Mouse (Mus musculus) hindbrain, embryonic 13.5 days (tissue): ENCODE results near the gene Adgb. TPM values are rescaled to one million over a fixed set of nuclear protein-coding genes. Genes with fewer than 3 reads are reported as not detected.
"Not testable (repeated sequence)": the region's sequence is repeated elsewhere in the genome, so short reads cannot be mapped to it uniquely, and the experiment has no call there.

Experiments used
- ATAC-seq: fragments of 200-750 bp; cut with Nextera tagmentation; 2 replicates; pipeline ENCODE4 v1.8.0; 2017; ENCODE audit warnings: moderate TSS enrichment; ENCODE audit not compliant: low FRiP score
- H3K27ac ChIP-seq: fragments of 300-500 bp; sonication (generic); 2 replicates; pipeline ENCODE4 v1.5.1; 2015; ENCODE audit warnings: inconsistent platforms, mild to moderate bottlenecking, moderate library complexity
- H3K27me3 ChIP-seq: fragments of 300-500 bp; sonication (generic); 2 replicates; pipeline ENCODE4 v1.6.1; 2015; ENCODE audit warnings: mild to moderate bottlenecking, inconsistent platforms
- H3K36me3 ChIP-seq: fragments of 300-500 bp; sonication (generic); 2 replicates; pipeline ENCODE4 v1.6.1; 2015; ENCODE audit warnings: mild to moderate bottlenecking, inconsistent platforms
- H3K4me1 ChIP-seq: fragments of 300-500 bp; sonication (generic); replicated peaks from 2 replicates; pipeline ENCODE4 v1.6.1; 2015; ENCODE audit warnings: inconsistent platforms
- H3K4me2 ChIP-seq: fragments of 300-500 bp; sonication (generic); 2 replicates; pipeline ENCODE4 v1.6.1; 2015; ENCODE audit warnings: inconsistent platforms, mild to moderate bottlenecking, moderate library complexity
- H3K4me3 ChIP-seq: fragments of 300-500 bp; sonication (generic); 2 replicates; pipeline ENCODE4 v1.5.1; 2015; ENCODE audit warnings: mild to moderate bottlenecking, inconsistent platforms
- H3K9ac ChIP-seq: fragments of 300-500 bp; sonication (generic); 2 replicates; pipeline ENCODE4 v1.6.1; 2015; ENCODE audit warnings: mild to moderate bottlenecking, inconsistent platforms
- H3K9me3 ChIP-seq: fragments of 300-500 bp; sonication (generic); 2 replicates; pipeline ENCODE4 v1.6.1; 2016; ENCODE audit warnings: inconsistent platforms
- WGBS: fragments of 180-500 bp; shearing (Covaris S2); methylation state at CpG from one replicate; pipeline ENCODE4 v1.1.7; 2015; 5-methylcytosine and 5-hydroxymethylcytosine counted together
- polyA plus RNA-seq: library from polyadenylated mRNA; unstranded; fragments of >200 nt; fragmentation: Nextera tagmentation; extraction: Ambion mirVana; gene quantifications from 2 replicates; pipeline ENCODE4 v1.2.1, GENCODE M21; 2015

Adgb gene
- 0.19 and 0.22 TPM in 2 replicates for polyA plus RNA-seq

DNA sequence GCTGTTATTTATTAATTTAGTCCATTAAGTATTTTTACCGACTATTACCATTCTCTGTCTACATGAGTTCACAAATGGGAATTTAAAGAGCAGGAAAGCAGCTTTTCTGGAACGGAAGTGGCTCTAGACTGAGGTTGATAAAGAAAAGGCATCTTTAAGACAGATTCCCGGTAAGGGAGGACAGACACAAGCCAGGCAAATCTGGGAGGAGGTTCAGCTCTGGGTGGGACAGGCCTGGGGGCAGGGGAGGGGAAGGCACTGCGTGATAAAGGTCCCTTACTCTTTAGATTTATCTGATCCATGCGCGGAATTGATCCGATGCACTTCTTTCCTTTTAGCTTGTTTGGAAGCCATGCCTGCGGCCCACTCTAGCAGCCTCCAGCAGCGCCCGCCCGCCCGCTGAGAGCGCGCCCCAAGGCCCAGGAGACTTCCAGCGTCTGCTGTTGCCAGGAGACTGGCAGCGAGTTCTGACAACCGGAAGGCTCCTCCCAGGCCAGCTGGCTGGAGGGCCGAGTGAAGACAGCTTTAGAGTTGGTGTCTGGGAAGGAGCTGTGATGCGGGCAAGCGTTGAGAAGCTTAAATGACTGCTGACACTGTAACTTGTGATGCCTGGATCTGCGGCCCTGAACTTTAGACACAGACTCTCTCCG lies at the start of gene Adgb:
Gene Adgb (minus strand): TSS at position 366 of the 650 bp plus-strand sequence.
- Histone ChIP-seq H3K9me3 (no peaks in the 10 kb centered on the region), H3K4me1 (peaks cover 9% of the 10 kb centered on the region), H3K4me3 (peak within 1 kb of the TSS; percentile 32), H3K27me3 (no peaks in the 10 kb centered on the region), H3K4me2 (peak within 1 kb of the TSS; percentile 61), H3K27ac (no peak within 1 kb of the TSS; the same call in 1 of the 2 replicates), H3K36me3 (no peaks in the 10 kb centered on the region), H3K9ac (peak within 1 kb of the TSS; percentile 66)
- peak; percentile 94 for ATAC-seq
- 7% methylated on average over 22 of the region's 22 CpGs for WGBS

GRCm38 (mm10) chr10:10480139-10480538 lies 8.0 kb upstream of the Adgb start:
- Histone ChIP-seq H3K9ac (no peak overlapping the region), H3K36me3 (no peaks in the 10 kb centered on the region), H3K4me3 (no peak overlapping the region), H3K27me3 (no peaks in the 10 kb centered on the region), H3K4me1 (no peaks in the 10 kb centered on the region), H3K4me2 (no peak overlapping the region), H3K9me3 (no peaks in the 10 kb centered on the region), H3K27ac (no peak overlapping the region)
- no peak for ATAC-seq
- WGBS = 78% methylated on average over 1 of the region's 1 CpGs

GRCm38 (mm10) chr10:10477429-10477828 lies 5.3 kb upstream of the Adgb start:
- H3K4me2 ChIP-seq, ATAC-seq: not testable (repeated sequence)
- 71% methylated on average over 10 of the region's 10 CpGs for WGBS

GRCm38 (mm10) chr10:10476956-10477355 lies 4.8 kb upstream of the Adgb start:
- Histone ChIP-seq H3K4me1 (peaks cover 8% of the 10 kb centered on the region), H3K27me3 (no peaks in the 10 kb centered on the region), H3K9ac (no peak overlapping the region), H3K4me2 (no peak overlapping the region), H3K4me3 (no peak overlapping the region), H3K9me3 (no peaks in the 10 kb centered on the region), H3K27ac (no peak overlapping the region), H3K36me3 (no peaks in the 10 kb centered on the region)
- 80% methylated on average over 5 of the region's 5 CpGs for WGBS
- no peak for ATAC-seq

More at GRCm38 (mm10) chr10:10477429-10477828, 5.3 kb upstream of the Adgb start:
- not testable (repeated sequence) for H3K36me3 ChIP-seq, H3K9ac ChIP-seq, H3K27me3 ChIP-seq, H3K4me1 ChIP-seq, H3K9me3 ChIP-seq, H3K4me3 ChIP-seq, H3K27ac ChIP-seq

GRCm38 (mm10) chr10:10476549-10476948 lies 4.4 kb upstream of the Adgb start:
- no peaks in the 10 kb centered on the region for H3K36me3 ChIP-seq
- WGBS = 93% methylated on average over 2 of the region's 2 CpGs
- no peak overlapping the region for H3K27ac ChIP-seq
- H3K9me3 ChIP-seq = no peaks in the 10 kb centered on the region
- no peak overlapping the region for H3K9ac ChIP-seq
- H3K4me3 ChIP-seq = no peak overlapping the region
- H3K4me1 ChIP-seq = peaks cover 9% of the 10 kb centered on the region
- ATAC-seq = no peak
- no peak overlapping the region for H3K4me2 ChIP-seq
- H3K27me3 ChIP-seq = no peaks in the 10 kb centered on the region

GRCm38 (mm10) chr10:10468699-10469547 lies 3.2 kb downstream of the Adgb start:
- H3K4me3 ChIP-seq = no peak overlapping the region
- ATAC-seq = no peak
- H3K36me3 ChIP-seq = no peaks in the 10 kb centered on the region
- no peak overlapping the region for H3K9ac ChIP-seq
- no peak overlapping the region for H3K4me2 ChIP-seq
- no peaks in the 10 kb centered on the region for H3K27me3 ChIP-seq
- H3K4me1 ChIP-seq = peaks cover 9% of the 10 kb centered on the region
- no peaks in the 10 kb centered on the region for H3K9me3 ChIP-seq
- no peak overlapping the region for H3K27ac ChIP-seq
- 66% methylated on average over 6 of the region's 6 CpGs for WGBS

DNA sequence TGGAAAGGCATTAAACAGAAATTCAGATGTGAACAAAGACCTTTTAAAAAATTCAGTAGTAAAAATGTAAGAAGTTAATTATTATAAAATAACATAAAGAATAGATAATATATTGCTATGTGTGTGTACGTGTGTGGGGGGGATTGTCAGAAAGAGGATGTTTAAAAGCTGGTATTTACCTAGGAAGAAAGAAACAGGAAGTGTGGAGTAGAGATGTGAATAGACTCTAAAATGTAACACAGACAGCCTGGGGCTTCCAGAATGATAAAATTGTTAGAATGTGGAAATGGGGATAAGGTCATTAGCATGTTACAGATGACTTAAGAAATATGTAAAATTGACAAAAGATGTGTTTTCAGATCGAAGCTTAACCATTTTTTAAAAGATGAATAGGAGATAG lies 12.0 kb downstream of the Adgb start:
- WGBS = 86% methylated on average over 2 of the region's 2 CpGs
- Histone ChIP-seq H3K27ac (no peak overlapping the region), H3K9me3 (no peaks in the 10 kb centered on the region), H3K9ac (no peak overlapping the region), H3K4me1 (no peaks in the 10 kb centered on the region), H3K4me2 (no peak overlapping the region), H3K4me3 (no peak overlapping the region), H3K36me3 (no peaks in the 10 kb centered on the region), H3K27me3 (no peaks in the 10 kb centered on the region)
- no peak for ATAC-seq

DNA sequence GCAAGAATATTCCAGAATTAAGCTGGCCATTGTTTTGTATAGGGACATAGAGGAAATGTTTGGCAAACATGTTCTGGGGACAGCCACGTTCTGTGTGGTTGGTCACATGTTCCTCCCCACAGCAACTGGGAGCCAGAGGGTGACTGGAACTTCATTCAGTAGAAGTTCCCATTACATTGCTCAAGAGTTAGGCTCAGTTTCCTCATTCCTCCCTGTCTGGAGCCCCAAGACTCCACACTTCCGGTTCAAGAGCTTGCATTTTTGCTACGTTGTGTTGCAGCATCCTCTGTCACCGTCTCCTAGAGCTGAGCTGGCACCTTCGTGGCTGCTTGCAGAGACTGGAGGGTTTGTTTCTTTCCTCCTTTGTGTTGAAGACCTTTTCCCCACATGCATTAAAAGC lies 15.1 kb downstream of the Adgb start:
- WGBS = 90% methylated on average over 5 of the region's 5 CpGs

DNA sequence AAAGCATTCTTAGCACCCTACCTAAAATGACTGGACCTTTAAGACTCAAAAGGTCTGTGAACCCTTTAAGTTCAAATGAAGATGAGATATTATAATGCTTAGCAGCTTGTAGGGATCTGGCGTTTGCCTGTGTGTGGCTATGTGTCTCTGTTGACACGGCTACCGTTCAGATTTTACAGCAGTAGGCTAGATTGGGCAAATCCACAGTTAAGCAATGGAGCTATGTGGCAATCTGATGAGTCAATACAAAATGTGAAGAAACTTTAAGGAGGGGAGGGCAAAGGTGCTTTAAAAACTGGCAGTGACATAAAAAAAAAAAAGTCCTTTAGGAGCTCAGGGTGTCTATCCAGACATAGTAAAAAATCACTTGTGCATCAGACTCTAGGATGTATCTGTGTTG lies 23.1 kb downstream of the Adgb start:
- Histone ChIP-seq H3K9me3 (no peaks in the 10 kb centered on the region), H3K27me3 (no peaks in the 10 kb centered on the region), H3K27ac (no peak overlapping the region), H3K4me1 (no peaks in the 10 kb centered on the region), H3K36me3 (no peaks in the 10 kb centered on the region), H3K4me3 (no peak overlapping the region), H3K9ac (no peak overlapping the region), H3K4me2 (no peak overlapping the region)
- no peak for ATAC-seq
- WGBS = 87% methylated on average over 3 of the region's 3 CpGs

More for the DNA sequence above, 15.1 kb downstream of the Adgb start:
- no peak overlapping the region for H3K9ac ChIP-seq
- H3K9me3 ChIP-seq = no peaks in the 10 kb centered on the region
- H3K27me3 ChIP-seq = no peaks in the 10 kb centered on the region
- no peak for ATAC-seq
- no peak overlapping the region for H3K27ac ChIP-seq
- no peak overlapping the region for H3K4me3 ChIP-seq
- H3K36me3 ChIP-seq = no peaks in the 10 kb centered on the region
- H3K4me2 ChIP-seq = no peak overlapping the region
- no peaks in the 10 kb centered on the region for H3K4me1 ChIP-seq

DNA sequence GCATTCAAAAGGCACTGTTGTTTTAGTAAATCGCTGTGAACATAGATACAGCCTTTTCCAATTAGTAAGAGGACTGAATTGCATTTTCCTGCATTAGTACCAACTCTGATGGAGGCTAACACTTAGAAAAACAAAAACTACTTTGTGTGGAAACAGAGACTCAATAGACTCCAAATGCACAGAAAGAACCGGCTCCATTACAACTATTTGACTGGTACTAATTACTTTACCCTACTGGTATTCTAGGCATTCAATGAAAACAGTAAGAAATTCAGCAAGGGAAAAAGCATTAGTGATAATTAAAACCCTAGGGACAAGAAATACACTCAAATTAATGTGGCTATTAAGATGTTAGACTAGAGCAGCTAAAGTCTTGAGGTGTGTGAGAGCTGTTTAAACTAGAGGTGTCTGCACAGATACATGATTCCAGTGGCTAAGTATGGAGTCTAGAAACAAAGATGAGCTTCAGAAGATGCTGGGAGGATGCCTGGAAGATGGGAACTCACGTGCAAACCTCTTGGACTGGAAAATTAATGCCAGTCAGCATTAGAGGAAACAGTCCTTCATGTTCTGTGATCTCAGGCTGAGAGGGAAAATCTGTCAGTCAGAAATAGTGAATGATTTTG lies 27.2 kb downstream of the Adgb start:
- 59% methylated on average over 3 of the region's 3 CpGs for WGBS

GRCm38 (mm10) chr10:10443558-10443957 lies 28.6 kb downstream of the Adgb start:
- H3K4me1 ChIP-seq = no peaks in the 10 kb centered on the region
- H3K9me3 ChIP-seq = no peaks in the 10 kb centered on the region
- H3K27me3 ChIP-seq = no peaks in the 10 kb centered on the region
- ATAC-seq = no peak
- no peak overlapping the region for H3K9ac ChIP-seq
- H3K36me3 ChIP-seq = no peaks in the 10 kb centered on the region
- no peak overlapping the region for H3K4me3 ChIP-seq
- H3K27ac ChIP-seq = no peak overlapping the region
- no peak overlapping the region for H3K4me2 ChIP-seq

More for the DNA sequence above, 27.2 kb downstream of the Adgb start:
- Histone ChIP-seq H3K4me3 (no peak overlapping the region), H3K4me2 (no peak overlapping the region), H3K9ac (no peak overlapping the region), H3K27me3 (no peaks in the 10 kb centered on the region), H3K9me3 (no peaks in the 10 kb centered on the region), H3K27ac (no peak overlapping the region), H3K36me3 (no peaks in the 10 kb centered on the region), H3K4me1 (no peaks in the 10 kb centered on the region)
- ATAC-seq = no peak

- ATAC-seq = no peak
- Histone ChIP-seq H3K4me1 (no peaks in the 10 kb centered on the region), H3K9me3 (no peaks in the 10 kb centered on the region), H3K9ac (no peak overlapping the region), H3K27ac (no peak overlapping the region), H3K27me3 (no peaks in the 10 kb centered on the region), H3K4me3 (no peak overlapping the region), H3K36me3 (no peaks in the 10 kb centered on the region), H3K4me2 (no peak overlapping the region)
- 67% methylated on average over 1 of the region's 1 CpGs for WGBS
These were observed 37.1 kb downstream of the Adgb start for GRCm38 (mm10) chr10:10435014-10435413.
